Mouse (Mus musculus) thymus, postnatal 36 days (tissue): ENCODE data around the gene Rwdd2b.
A peak's percentile ranks its signal among the peaks of the same experiment; 100 is the strongest.

Experiments used
- DNase-seq, 2 experiments: peaks; one replicate each; pipeline ENCODE4 v3.0.0; 2022; ENCODE audit warnings: mixed read lengths in 2 of 2

Gene Rwdd2b

DNA sequence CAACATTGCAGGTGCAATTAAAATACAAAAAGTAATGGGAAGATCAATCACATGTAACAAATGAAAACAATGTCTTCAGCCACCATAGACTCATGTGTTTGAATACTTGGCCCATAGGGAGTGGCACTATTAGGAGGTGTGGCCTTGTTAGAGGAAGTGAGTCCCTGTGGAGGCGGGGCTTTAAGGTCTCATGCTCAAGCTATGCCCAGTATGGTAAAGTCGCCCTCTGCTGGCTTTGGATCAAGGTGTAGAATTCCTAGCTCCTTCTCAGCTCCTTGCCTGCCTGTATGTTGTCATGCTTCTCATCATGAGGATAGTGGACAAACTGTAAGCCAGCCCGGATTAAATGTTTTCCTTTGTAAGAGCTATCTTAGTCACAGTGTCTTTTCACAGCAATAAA, 35.4 kb downstream of the Rwdd2b start:
- peak; percentile 12 to 15 for DNase-seq

DNA sequence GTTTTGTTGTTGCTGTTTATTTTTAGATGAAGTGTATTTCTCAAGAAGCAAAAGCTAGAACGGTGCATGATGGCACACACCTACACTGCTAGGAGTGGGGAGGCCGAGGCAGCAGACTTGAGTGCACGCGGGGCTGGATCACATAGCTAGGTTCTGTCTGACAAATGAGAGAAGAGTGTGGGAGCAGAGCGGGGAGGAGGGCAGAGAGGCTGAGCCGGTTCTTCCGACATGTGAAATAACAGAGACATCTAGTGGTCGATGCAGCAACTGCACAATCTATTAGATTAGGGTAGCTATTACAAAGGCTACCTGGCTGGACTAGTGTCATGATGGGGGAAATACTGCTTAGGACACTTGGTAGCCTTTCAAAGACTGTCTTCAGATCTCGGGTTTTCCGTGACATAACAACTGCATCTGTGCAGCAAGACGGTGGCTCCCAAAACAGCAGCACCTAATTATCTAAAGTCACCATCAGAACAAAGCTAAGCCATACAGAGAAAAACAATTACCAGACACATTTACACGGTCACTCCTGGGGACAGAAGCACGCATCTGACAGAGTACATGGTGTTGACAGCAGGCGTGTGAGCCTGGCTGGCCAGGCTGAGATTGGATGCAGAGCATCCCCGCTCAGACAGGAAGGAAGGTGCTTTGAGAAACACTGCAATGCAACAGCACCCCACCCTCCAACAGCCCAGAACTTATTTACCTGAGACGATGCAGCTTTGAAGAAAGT, 46.4 kb downstream of the Rwdd2b start:
- peak; percentile 23 to 31 for DNase-seq

DNA sequence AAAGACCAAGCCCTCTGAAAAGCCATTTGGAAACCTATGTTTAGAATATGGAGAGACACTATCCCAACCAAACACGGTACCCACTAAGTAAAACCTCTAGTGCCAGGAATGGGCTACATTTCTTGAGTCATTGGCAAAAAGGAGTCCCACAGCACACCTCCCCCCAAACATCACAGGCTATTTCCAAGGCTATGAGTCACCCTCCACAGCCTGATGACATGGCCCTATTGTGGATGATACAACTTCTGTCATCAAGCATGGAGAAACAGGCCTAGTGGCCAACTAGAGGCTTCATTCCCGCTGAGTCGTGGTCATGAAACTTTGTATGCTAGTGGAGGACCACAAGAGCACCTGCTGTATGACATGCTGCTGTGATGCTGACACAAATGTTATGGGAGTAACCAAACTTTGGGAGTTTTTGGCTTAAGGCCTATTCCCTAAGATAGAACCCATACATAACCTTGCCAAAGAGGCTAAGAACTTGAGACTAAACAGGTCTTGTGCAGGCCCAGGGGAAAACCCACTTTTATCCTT, 52.9 kb downstream of the Rwdd2b start:
- no peak for DNase-seq

DNA sequence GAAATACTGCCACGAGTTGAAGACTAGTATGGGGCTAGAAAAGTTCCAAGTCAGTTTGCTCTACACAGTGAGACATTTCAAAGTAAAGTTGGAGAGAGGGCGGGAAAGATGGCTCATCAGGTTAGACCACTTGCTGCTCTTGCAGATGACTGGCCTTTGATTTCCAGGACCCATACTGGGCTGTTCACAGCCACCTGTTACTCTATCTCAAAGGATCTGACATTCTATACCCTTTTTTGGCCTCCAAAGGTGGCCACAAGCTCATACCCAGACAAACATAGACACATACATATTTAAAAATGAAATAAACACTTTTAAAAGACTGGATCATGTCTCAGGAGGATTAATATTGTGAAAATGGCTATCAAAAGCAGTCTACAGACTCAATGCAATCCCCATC, 56.0 kb downstream of the Rwdd2b start:
- DNase-seq, result no peak
